Mouse (Mus musculus) lung, postnatal 4 days (tissue): ENCODE measurements around the gene Atad3a.
"Not testable (repeated sequence)": the region's sequence is repeated elsewhere in the genome, so short reads cannot be mapped to it uniquely, and the experiment has no call there.

Source experiments
- DNase-seq, 2 experiments: peaks; one replicate each; pipeline ENCODE4 v3.0.0; 2021

The Atad3a gene

GRCm38 (mm10) chr4:155774971-155775740, 14.3 kb upstream of the Atad3a start:
- DNase-seq: peak; percentile 63 to 81

GRCm38 (mm10) chr4:155774280-155774754, 13.4 kb upstream of the Atad3a start, which contains the start of gene Vwa1:
Vwa1 (minus strand) TSS chr4:155774698.
- DNase-seq: peak; percentile 93

GRCm38 (mm10) chr4:155773335-155774078, 12.6 kb upstream of the Atad3a start:
- DNase-seq: no peak

GRCm38 (mm10) chr4:155772786-155773185, 11.9 kb upstream of the Atad3a start:
- no peak for DNase-seq

DNA sequence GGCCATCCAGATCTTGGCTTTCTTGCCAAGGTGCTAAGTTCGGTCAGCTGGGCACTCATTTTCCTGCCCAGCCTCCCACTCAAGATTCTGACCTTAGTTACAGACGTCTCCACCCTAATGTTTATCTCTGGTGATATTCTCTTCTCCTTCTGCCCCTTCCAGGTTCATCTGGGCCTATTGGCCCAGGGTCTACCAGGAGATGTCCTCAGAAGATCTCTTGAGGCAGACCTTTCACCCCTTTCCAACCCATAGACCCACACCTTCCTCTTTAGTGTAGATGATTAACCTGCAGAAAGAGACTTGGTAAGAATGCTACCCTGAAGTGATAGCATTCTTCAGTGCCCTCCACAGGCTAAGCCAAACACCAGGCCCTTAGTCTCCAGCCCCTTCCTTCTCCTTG, 10.8 kb upstream of the Atad3a start:
- DNase-seq: peak in 1 of 2 experiments; percentile 43

GRCm38 (mm10) chr4:155770626-155771025, 9.7 kb upstream of the Atad3a start:
- DNase-seq: no peak

DNA sequence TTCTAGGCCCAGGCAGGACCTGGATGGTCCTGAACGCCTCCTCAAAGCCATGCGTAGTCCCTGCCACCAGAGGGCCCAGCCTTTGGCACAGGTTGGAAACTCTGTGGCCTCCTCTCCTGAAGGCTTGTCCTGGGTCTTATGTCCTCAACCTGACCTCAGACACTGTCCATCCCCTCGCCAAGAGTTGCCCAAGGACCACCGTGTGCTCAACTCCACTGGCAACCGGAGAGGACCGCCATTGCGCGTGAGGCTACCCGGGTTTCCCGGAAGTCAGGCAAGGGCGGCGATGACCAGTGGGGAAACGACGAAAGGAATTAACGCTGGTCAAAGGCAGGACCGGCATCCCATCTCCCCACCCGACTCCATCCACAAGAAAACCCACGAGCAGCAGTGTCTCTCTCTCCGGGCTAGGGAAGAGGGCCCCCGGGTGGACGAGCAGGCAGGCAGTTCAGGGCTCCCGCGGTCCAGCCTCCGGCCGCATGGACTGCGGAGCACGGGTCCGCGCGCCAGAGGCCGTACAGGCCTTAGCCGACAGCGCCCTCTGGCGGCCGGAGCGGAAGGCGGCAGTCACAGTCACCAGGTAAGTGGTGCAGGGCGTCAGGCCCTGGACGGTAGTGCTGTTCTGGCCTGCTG, 9.1 kb upstream of the Atad3a start:
- DNase-seq: peak; percentile 92 to 94

DNA sequence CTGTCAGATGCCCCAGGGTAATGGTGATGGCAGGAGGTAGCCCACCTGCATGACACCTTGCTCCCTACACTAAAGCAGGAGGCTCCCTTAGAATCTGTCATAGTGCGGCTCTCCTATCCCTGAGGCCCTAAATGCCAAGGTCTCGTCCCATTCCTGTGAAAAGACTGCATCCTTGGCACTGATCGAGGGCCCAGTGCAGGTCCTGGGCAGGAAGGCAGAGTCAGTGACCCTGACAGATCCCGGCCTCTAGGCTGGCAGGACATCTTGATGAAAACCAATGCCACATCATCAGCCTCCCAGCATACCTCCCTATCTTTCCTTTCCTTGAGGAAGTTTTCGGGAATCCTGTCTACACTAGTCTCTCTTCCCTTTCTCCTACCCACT, 8.6 kb upstream of the Atad3a start:
- no peak for DNase-seq

DNA sequence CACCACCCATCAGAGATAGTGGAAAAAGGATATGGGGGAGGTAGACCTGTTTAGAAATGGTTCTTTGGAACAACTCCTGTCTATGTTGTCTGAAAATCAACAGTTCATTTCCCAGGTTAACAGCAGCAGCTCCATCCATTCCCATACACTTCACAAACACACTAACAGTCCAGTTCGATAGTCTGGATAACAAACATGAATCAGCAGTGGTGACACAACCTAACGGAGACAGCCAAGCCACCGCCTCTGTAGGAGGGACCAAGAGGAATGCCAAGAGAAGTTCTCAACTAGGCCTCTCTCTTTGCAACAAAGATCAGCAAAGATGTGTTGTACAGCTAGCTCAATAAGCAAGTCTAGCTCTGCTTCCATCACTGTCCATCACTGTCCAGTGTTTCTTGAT, 1.5 kb upstream of the Atad3a start:
- no peak for DNase-seq

DNA sequence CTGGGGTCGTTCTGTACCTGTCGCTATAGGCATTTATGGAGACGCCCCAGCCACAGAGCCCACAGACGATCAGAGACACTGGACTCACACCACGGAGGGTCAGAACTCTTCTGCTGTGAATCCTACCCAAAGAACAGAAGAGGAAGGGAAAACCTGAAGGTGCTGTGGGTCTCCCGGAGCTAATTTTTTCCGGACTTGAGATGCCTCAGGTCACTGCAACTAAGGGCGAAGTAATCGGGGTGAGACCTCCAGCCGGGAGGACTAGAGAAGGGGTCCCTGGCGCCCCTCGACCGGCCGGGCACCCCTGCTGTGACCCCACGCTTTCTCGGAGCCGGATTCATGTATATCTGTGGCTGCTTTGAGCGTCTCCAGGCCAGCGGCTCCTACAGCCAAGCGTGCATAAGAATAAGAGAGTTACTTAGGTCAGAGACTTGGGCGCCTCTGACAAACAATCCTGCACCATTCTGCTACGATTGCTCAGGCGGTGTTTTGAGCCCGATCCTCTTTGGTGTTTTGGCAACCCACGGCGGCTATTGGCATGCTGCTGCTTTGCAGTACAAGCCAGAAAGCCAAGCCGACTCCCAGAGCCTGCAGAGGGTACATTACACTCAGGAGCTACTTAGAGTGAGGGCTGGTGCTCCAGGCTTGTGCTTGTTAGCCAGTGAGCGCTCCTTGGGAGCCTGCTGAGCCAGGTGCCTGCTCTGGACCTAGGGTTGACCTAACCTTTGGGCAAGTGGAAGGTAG, 635 bp upstream of the Atad3a start:
- DNase-seq: no peak

DNA sequence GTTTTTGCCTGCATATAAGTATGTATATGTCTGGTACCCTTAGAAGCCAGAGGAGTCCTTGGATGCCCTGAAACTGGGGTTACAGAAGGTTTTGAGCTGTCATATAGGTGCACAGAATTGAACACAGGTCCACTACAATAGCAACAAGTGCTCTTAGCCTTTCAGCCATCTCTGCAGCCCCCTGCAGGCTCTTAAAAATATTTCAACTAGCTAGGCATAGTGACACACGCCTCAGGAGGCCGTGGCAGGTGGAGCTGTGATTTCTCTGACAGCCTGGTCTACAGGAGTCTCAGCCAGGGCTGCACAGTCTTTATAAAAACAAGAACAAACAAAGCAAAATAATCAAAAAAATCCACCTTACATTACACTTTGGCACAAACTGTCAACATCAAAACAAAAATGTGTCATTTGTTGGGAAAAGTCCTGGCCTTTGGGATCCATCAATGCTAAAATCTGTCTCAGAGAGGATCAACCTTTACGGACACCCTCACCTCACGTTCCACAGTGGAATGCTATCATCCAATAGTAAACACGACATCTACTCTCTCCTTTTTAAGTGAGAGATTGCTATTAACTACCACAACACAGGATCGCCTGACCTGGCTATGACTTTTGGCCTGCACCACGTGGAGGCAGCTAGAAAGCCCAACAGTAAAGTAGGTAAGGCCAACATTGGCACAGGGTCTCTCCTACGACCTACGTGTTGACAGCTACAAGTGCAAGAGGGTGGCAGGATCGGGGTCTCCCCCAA, 856 bp downstream of the Atad3a start:
- DNase-seq: no peak

DNA sequence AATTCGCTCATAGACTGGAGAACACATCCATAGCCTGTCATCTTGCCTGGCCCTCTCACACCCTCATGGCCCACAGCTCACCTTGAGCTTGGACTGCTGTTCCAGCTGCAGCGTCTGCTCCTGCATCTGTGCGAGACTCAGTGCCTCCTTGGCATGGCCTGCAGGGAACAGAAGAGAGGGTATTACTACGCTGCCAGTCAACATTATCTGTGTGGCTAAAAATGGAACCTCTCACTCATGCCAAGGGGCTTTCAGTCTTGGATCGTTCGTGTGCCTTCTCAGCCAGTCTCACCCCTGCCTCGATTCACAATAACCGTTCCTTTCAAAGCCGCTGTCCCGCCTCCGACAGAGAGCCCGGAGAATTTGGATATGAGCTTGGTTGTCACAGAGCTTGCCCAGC, 3.9 kb downstream of the Atad3a start:
- DNase-seq: no peak

DNA sequence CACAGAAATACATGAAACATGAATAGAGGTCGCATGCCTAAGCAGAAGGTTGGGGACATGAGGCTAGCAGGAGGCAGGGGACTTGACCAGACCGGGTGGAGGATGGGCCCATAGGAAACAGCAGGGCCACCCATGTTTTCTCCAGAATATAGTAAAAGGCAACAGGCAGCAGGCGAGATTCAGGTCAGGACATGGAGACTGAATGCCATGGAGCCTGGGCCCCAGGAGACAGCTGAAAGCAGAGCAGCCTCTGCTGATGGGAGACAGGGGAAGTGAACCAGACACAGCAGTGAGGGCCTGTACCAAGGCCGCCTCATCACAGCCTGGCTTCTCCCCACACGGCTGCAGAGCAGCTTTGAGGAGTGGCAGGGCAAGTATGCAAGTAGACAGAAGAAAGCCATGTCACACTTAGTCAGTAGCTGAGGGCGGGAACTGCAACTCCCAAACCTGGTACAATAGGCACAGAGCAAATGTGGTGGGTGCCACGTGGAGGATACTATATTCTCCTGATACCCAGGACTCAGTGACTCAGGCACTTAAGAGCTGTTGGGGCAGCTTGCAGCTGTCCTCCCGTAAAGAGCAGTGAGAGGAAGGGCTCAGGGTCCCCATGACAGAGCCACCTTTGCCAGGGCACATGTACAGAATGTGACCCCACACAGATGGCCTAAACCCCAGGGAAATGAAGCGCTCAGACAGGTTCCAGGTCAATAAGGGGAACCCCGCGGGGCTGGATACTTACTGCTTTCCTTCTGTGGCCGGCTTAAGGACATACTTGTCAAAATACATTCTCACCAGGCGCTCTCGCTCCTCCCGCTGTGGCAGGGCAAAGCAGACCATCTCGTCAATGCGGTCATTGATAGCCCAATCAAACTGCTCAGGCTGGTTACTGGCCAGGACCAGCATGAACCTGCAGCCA, 14.1 kb downstream of the Atad3a start:
- no peak for DNase-seq

GRCm38 (mm10) chr4:155746036-155746548, 14.8 kb downstream of the Atad3a start:
- DNase-seq: no peak

GRCm38 (mm10) chr4:155745136-155745535, 15.8 kb downstream of the Atad3a start:
- DNase-seq: no peak

- DNase-seq: no peak
Measured at GRCm38 (mm10) chr4:155744474-155744873, 16.4 kb downstream of the Atad3a start.

GRCm38 (mm10) chr4:155742684-155743083, 18.2 kb downstream of the Atad3a start:
- DNase-seq: no peak

DNA sequence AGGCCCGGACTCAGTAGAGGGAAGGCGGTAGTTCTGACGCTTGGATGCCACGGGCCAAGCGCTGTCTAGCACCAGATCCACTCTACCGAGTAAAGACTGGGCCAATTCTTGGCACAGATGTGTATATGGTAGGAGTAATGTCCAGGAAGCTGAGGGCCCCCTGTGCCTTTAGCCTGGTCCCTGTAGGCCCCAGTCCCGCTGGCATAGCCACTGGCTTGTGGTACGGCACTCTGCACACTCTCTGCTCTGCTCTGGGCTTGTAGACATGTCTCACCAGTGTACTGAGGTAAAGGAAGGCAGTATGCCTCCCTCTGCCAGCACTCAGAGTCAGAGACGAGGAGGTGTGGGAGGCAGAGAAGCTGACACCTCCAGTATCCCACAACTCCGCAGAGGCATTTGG, 20.2 kb downstream of the Atad3a start:
- not testable (repeated sequence) for DNase-seq

DNA sequence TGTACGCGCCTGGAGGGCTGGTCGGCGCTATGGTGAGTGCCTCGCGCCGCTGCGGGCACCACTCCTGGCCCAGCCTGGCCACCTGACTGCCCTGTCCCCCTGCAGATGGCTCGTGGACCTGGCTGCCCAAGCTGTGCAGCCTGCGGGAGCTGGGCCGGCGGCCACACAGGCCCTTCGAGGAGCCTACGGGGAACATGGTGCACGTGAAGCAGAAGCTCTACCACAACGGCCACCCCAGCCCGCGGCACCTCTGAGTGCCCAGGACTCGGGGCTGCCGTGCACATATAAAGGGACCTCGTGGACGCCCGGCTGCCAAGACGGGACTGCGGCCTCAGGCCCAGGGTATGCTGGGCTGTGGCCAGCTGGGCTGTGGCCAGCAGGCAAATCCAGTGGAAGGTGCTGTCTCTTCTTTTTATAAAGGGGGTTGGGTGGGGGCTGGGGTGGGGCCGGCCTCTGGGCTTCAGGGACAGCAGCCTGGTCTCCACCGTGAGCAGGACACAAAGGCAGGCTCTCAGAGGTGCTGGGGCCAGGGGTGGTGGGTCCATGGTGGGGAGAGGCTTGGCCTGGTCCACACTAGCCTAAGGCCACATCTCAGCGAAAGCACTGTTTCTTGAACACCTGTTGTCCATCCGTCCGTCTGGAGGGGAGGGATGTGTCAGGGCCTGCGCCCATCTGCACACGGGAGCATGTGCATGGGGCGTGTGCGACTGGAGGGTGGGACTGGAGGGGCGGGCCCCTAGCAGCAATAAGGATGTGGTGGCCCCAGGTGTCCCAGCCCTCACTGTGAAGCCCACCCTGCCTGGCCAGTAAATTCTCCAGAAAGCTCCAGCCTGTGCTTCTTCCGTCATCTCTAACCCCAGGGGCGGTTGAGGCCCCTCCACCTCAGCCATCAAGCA, 20.9 kb downstream of the Atad3a start:
- no peak for DNase-seq

GRCm38 (mm10) chr4:155739152-155739551, 21.7 kb downstream of the Atad3a start:
- DNase-seq: no peak
